Mouse (Mus musculus) hindbrain, embryonic 14.5 days (tissue): ENCODE measurements at regions not wholly inside any gene's neighbourhood (a gene's known extent, or its start where the extent isn't known, plus 50 kb on each side); places are given as distances from the start of the nearest gene placed in this dataset.

Experiments used
- ATAC-seq: fragments of 200-750 bp; cut with Nextera tagmentation; 2 replicates; pipeline ENCODE4 v1.8.0; 2017; ENCODE audit warnings: moderate number of reproducible peaks, mild to moderate bottlenecking, moderate TSS enrichment, moderate library complexity; ENCODE audit not compliant: low FRiP score
- DNase-seq: peaks from one replicate; pipeline ENCODE4 v3.0.0-alpha.2; 2015; ENCODE audit warnings: low spot score
- H3K27ac ChIP-seq: fragments of 300-500 bp; sonication (generic); 2 replicates; pipeline ENCODE4 v1.5.1; 2014; ENCODE audit warnings: mild to moderate bottlenecking, moderate library complexity
- H3K27me3 ChIP-seq: fragments of 300-500 bp; sonication (generic); 2 replicates; pipeline ENCODE4 v1.6.1; 2014; ENCODE audit warnings: mild to moderate bottlenecking, low read length, mixed read lengths; ENCODE audit not compliant: control insufficient read depth, insufficient read depth
- H3K36me3 ChIP-seq: fragments of 300-500 bp; sonication (generic); replicated peaks from 2 replicates; pipeline ENCODE4 v1.6.1; 2014; ENCODE audit not compliant: control insufficient read depth, insufficient read depth
- H3K4me1 ChIP-seq: fragments of 300-500 bp; sonication (generic); replicated peaks from 2 replicates; pipeline ENCODE4 v1.6.1; 2014; ENCODE audit warnings: antibody characterized with exemption, low read length, mixed read lengths; ENCODE audit not compliant: control insufficient read depth, insufficient read depth
- H3K4me2 ChIP-seq: fragments of 300-500 bp; sonication (generic); replicated peaks from 2 replicates; pipeline ENCODE4 v1.6.1; 2014; ENCODE audit warnings: mild to moderate bottlenecking, moderate library complexity
- H3K4me3 ChIP-seq: fragments of 300-500 bp; sonication (generic); replicated peaks from 2 replicates; pipeline ENCODE4 v1.5.1; 2014; ENCODE audit warnings: mild to moderate bottlenecking, low read length
- H3K9ac ChIP-seq: fragments of 300-500 bp; sonication (generic); 2 replicates; pipeline ENCODE4 v1.6.1; 2014
- H3K9me3 ChIP-seq: fragments of 300-500 bp; sonication (generic); 2 replicates; pipeline ENCODE4 v1.6.1; 2016; ENCODE audit warnings: low read length; ENCODE audit not compliant: control insufficient read depth
- WGBS: fragments of 180-500 bp; shearing (Covaris S2); extraction: QIAGEN DNeasy Blood & Tissue Kit; methylation state at CpG from one replicate; pipeline ENCODE4 v1.1.7; 2014; 5-methylcytosine and 5-hydroxymethylcytosine counted together

GRCm38 (mm10) chr11:22610433-22611101, 98.7 kb downstream of the Tmem17 start:
- Histone ChIP-seq H3K9ac (peak overlapping the region; percentile 2; the same call in 1 of the 2 replicates), H3K4me1 (no peaks in the 10 kb centered on the region), H3K4me2 (0 out of 2 replicates have a peak overlapping the region, but pooled peaks have one; percentile 13), H3K27me3 (no peaks in the 10 kb centered on the region), H3K36me3 (no peaks in the 10 kb centered on the region), H3K4me3 (no peak overlapping the region), H3K9me3 (no peaks in the 10 kb centered on the region), H3K27ac (no peak overlapping the region)
- WGBS: 8% methylated on average over 12 of the region's 12 CpGs
- ATAC-seq: no peak; the same call in 1 of the 2 replicates
- DNase-seq: no peak

GRCm38 (mm10) chr11:22611102-22611869, 99.4 kb downstream of the Tmem17 start:
- 0 out of 2 replicates have a peak, but pooled peaks have one; percentile 16 for ATAC-seq
- H3K27me3 ChIP-seq: no peaks in the 10 kb centered on the region
- no peak for DNase-seq
- no peaks in the 10 kb centered on the region for H3K36me3 ChIP-seq
- WGBS: 63% methylated on average over 6 of the region's 6 CpGs
- no peak overlapping the region for H3K27ac ChIP-seq
- no peak overlapping the region for H3K4me3 ChIP-seq
- no peak overlapping the region for H3K9ac ChIP-seq
- H3K4me2 ChIP-seq: no peak overlapping the region
- H3K4me1 ChIP-seq: no peaks in the 10 kb centered on the region
- H3K9me3 ChIP-seq: no peaks in the 10 kb centered on the region

- H3K9ac ChIP-seq: no peak overlapping the region
- H3K4me3 ChIP-seq: no peak overlapping the region
- H3K27ac ChIP-seq: no peak overlapping the region
- no peak for DNase-seq
- WGBS: 63% methylated on average over 2 of the region's 2 CpGs
- H3K9me3 ChIP-seq: no peaks in the 10 kb centered on the region
- no peaks in the 10 kb centered on the region for H3K36me3 ChIP-seq
- 0 out of 2 replicates have a peak, but pooled peaks cover 5% of the 10 kb centered on the region for H3K4me1 ChIP-seq
- H3K4me2 ChIP-seq: no peak overlapping the region
- H3K27me3 ChIP-seq: no peaks in the 10 kb centered on the region
- no peak for ATAC-seq
These were observed 101.6 kb downstream of the Tmem17 start for GRCm38 (mm10) chr11:22613500-22613899.

- H3K4me1 ChIP-seq: 0 out of 2 replicates have a peak, but pooled peaks cover 5% of the 10 kb centered on the region
- peak; percentile 88 for DNase-seq
- WGBS: 18% methylated on average over 21 of the region's 21 CpGs
- no peaks in the 10 kb centered on the region for H3K9me3 ChIP-seq
- no peaks in the 10 kb centered on the region for H3K27me3 ChIP-seq
- peak overlapping the region; percentile 54 for H3K4me2 ChIP-seq
- no peaks in the 10 kb centered on the region for H3K36me3 ChIP-seq
- H3K9ac ChIP-seq: peak overlapping the region; percentile 35
- peak overlapping the region; percentile 16; the same call in 1 of the 2 replicates for H3K4me3 ChIP-seq
- peak; percentile 91 for ATAC-seq
- no peak overlapping the region for H3K27ac ChIP-seq
These were observed 105.5 kb downstream of the Tmem17 start for GRCm38 (mm10) chr11:22617204-22617874.

GRCm38 (mm10) chr11:22620912-22621705, 109.2 kb downstream of the Tmem17 start:
- no peak overlapping the region for H3K9ac ChIP-seq
- H3K4me1 ChIP-seq: 0 out of 2 replicates have a peak, but pooled peaks cover 5% of the 10 kb centered on the region
- H3K9me3 ChIP-seq: no peaks in the 10 kb centered on the region
- WGBS: 68% methylated on average over 8 of the region's 8 CpGs
- no peak overlapping the region for H3K4me3 ChIP-seq
- no peak for DNase-seq
- no peak overlapping the region for H3K4me2 ChIP-seq
- H3K27me3 ChIP-seq: no peaks in the 10 kb centered on the region
- no peak overlapping the region for H3K27ac ChIP-seq
- ATAC-seq: no peak
- H3K36me3 ChIP-seq: no peaks in the 10 kb centered on the region

GRCm38 (mm10) chr11:22621868-22622267, 110.0 kb downstream of the Tmem17 start:
- no peak overlapping the region for H3K4me3 ChIP-seq
- no peak overlapping the region for H3K4me2 ChIP-seq
- no peaks in the 10 kb centered on the region for H3K36me3 ChIP-seq
- 0 out of 2 replicates have a peak, but pooled peaks cover 5% of the 10 kb centered on the region for H3K4me1 ChIP-seq
- H3K27ac ChIP-seq: no peak overlapping the region
- H3K27me3 ChIP-seq: no peaks in the 10 kb centered on the region
- DNase-seq: no peak
- no peak for ATAC-seq
- H3K9me3 ChIP-seq: no peaks in the 10 kb centered on the region
- no peak overlapping the region for H3K9ac ChIP-seq
- 79% methylated on average over 6 of the region's 6 CpGs for WGBS

GRCm38 (mm10) chr11:22622496-22622997, 110.7 kb downstream of the Tmem17 start:
- no peaks in the 10 kb centered on the region for H3K9me3 ChIP-seq
- H3K27me3 ChIP-seq: no peaks in the 10 kb centered on the region
- no peak overlapping the region for H3K4me2 ChIP-seq
- WGBS: 63% methylated on average over 8 of the region's 8 CpGs
- H3K27ac ChIP-seq: no peak overlapping the region
- no peak overlapping the region for H3K4me3 ChIP-seq
- ATAC-seq: no peak
- no peaks in the 10 kb centered on the region for H3K4me1 ChIP-seq
- H3K9ac ChIP-seq: no peak overlapping the region
- DNase-seq: no peak
- H3K36me3 ChIP-seq: no peaks in the 10 kb centered on the region

- Histone ChIP-seq H3K4me1 (no peaks in the 10 kb centered on the region), H3K36me3 (no peaks in the 10 kb centered on the region), H3K27me3 (no peaks in the 10 kb centered on the region), H3K9ac (no peak overlapping the region), H3K4me3 (no peak overlapping the region), H3K4me2 (no peak overlapping the region), H3K9me3 (no peaks in the 10 kb centered on the region), H3K27ac (no peak overlapping the region)
- DNase-seq (no peak), ATAC-seq (no peak)
- WGBS: 97% methylated on average over 1 of the region's 1 CpGs
These were observed 114.5 kb downstream of the Tmem17 start for GRCm38 (mm10) chr11:22626407-22626806.
